Mouse (Mus musculus) v-Abl transformed pro-B cells (cell line): ENCODE data around the gene Gpr65.
"Not testable (repeated sequence)": the region's sequence is repeated elsewhere in the genome, so short reads cannot be mapped to it uniquely, and the experiment has no call there.

Source experiments
- in situ Hi-C, 2 experiments: fragments of 400-800 bp; cut with MboI; formaldehyde crosslinking; loops; one replicate each; pipeline ENCODE4 v1.15.1; 2025; ENCODE audit not compliant: unreplicated experiment in 2 of 2

Gpr65 gene

GRCm38 (mm10) chr12:98268441-98269369 is at the start of gene Gpr65:
TSS of gene Gpr65 (plus strand) at chr12:98268635.
- in situ Hi-C loops: no loop called here

DNA sequence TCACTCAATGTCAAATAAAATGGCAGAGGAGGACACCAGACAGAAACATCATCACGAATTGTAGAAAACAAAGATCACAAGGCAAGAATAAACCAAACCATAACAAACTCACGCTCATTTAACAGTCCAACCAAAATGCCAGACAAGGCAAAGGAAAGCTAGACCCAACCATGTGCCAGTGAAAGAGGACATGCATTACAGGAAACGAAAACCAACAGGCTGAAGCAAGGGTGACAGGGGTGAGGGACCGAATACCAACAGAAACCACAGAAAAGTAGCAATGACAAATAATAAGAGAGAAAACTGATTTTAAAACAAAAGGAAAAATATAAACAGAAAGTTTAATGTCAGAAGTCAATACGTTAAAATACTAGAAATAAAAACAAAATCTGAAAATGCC is 45.1 kb upstream of the Gpr65 start:
- in situ Hi-C loops: no loop called here

GRCm38 (mm10) chr12:98227037-98227436 is 41.4 kb upstream of the Gpr65 start:
- in situ Hi-C loops: no loop called here

- in situ Hi-C loops: not testable (repeated sequence)
These were observed 30.0 kb upstream of the Gpr65 start for GRCm38 (mm10) chr12:98238478-98238877.

GRCm38 (mm10) chr12:98244161-98244560 is 24.3 kb upstream of the Gpr65 start:
- in situ Hi-C loops: no loop called here

DNA sequence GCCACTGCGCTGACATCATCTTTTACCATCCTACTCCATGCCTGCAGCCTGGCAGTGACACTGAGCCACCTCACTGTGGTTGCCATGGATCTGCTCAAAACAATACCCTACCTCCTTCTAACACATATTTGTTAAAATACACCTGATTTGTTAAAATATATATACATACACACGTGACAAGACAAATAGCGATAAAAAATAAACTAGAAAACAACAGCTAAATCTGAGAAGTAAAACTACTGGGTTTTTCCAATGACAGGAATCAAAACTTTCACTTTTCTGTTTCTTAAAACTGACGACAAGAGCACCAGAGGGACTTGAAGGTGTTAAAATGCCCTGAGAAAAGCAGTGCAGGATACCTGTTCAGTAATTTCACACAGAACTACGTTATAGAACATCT is 23.6 kb upstream of the Gpr65 start:
- in situ Hi-C loops: no loop called here

GRCm38 (mm10) chr12:98246835-98247234 is 21.6 kb upstream of the Gpr65 start:
- in situ Hi-C loops: no loop called here

DNA sequence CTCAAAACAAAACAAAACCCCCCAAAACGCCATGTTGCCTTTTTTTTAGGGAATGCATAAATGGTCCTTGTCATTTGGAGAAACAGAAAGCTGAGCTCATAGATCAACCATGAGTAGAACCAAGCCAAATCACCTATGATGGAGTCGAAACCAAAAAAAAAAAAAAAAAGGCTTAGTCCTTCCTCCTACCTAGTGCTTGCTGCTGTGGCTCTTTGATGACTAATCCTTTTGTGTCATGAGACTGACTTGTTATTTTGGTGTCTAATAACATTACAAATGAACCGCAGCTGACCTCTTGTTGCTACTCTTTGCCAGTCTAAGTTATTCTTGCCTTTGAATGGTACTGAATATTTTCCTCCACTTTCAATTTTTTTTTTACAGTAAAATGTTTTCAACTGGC is 18.8 kb upstream of the Gpr65 start:
- in situ Hi-C loops: no loop called here

DNA sequence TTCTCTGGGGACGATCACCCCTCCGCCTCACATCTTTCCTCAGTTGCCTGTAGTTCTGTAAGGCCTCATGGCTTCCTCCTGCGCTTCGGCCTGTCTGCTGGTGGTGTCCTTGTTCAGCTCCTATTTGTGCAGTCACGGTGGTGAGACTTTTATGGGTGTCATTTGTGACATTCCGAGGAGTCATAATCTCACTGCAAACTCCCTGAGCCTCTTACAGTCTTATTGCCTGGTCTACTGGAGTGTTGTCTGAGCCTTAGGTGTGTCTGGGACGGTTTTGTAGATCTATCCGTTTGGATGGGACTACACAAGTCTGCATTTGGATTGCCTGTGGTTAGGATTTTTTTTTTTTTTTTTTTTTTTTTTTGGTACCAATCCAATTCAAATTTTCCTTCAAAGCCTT is 18.1 kb upstream of the Gpr65 start:
- in situ Hi-C loops: no loop called here

DNA sequence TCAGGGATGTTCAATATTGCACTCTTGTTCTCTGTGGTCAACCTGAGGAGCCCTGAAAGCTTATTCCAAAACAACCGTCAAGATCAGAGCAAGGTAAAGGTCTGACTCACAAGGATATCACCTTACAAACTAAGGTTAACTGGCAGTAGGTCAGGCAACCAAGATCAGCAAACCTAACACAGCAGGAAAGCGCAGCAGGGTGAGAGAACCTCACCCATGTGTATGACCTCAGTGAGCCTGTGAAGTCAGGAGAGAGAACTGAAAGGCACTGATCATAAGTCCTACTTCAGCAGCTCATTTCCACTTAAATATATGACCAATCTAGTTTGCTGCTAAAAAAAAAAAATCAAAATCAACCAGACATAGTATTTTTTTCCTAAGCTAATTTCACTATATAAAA is 16.0 kb upstream of the Gpr65 start:
- in situ Hi-C loops: no loop called here

DNA sequence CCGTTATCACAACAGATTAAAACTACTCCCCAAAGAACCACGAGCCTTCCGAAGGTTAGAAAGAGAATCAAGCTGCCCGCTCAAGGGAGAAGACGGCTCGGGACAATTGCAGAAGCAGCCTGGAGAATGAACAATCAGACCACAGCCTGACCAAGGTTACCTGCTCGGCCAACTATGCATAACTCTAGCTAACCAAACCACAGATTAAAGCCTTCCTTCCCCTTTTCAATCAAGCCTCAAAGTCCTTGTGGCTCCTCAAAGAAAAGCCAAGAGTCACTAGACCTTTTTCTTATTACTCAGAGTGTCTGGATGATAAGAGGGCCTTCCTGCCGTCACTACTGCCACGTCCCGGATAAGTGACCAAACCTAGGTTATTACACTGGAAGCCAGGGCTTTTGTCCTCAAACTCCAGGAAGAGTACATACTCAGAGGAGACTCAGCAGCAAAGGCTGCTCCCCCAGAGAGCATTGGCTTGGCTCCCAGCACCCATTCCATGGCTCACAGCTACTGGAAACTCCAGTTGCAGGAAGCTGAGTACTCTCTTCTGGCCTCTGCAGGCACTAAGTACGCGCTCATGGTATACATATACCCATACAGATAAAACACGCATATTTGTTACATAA is 13.0 kb upstream of the Gpr65 start:
- in situ Hi-C loops: no loop called here

DNA sequence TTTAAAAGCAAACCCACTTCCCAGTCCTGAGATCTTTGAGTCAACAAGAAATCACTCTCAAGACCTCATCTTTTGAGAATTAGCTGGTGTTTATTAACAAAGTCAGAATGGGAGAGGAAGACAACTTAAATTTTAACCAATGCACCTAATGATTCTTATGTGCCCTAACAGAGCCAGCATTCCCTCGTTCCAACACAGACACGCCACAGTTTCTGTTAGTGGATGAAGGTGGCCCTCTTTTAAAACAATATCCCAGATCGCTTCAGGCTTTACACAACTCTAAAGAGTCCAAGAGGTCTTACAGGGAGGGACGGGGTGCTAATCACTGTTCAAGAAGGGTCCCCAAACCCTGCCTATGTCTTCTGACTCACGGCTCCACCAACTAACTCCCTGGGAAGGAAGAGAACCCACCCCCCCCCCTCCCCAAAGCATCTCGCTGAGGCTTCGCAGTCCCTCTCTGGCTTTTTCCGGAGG is 10.0 kb upstream of the Gpr65 start:
- in situ Hi-C loops: no loop called here

DNA sequence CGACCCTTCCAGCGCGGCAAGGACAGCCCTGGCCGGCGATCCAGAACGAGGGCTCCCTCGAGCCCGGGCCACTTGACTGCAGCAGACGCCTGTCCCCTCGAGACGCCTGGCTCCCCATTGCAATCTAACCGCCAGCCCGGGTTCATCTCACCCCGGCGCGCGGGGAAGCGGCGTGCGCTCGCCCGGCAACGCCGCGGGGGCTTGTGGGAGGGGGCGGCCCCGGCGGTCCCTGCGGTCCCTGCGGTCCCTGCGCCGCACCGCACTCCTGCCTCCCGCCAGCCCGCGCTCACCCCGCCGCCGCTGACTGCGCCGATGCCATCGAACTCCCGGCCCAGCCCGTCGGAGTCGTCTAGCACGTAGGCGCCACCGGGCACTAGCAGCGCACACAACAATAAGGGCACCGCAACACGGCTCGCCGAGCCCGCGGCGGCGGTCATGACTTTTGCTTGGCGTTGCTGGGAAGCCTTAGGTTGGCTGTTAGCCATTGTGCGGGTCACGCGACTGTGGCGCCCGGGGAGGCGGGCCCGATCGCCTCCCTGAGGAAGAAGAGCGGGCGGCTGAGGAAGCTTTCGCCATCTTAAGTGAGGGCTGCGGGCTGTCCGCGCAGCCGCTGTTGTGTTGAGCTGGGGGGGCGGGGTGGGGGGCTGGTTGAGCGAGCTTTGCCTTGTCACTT is 9.5 kb upstream of the Gpr65 start, which contains the start of gene Galc:
TSS of gene Galc (minus strand) at position 615 of the 673 bp plus-strand sequence.
- in situ Hi-C loops: no loop called here

DNA sequence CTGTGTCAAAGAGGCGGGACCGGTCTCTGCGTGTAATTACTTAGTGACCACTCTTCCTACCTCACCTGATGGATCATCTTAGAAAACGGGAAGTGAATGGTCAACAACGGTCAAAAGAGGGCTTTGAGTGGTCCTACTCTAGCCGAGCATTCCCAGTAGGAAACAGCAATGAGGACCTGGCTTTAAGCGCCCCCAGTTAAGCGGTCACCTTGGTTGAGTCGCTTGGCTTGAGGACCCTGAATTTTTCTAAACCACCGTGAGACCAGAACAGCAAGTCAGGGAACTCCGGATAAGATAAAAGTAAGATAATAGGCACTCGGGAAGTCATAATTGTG is 8.9 kb upstream of the Gpr65 start:
- in situ Hi-C loops: no loop called here

DNA sequence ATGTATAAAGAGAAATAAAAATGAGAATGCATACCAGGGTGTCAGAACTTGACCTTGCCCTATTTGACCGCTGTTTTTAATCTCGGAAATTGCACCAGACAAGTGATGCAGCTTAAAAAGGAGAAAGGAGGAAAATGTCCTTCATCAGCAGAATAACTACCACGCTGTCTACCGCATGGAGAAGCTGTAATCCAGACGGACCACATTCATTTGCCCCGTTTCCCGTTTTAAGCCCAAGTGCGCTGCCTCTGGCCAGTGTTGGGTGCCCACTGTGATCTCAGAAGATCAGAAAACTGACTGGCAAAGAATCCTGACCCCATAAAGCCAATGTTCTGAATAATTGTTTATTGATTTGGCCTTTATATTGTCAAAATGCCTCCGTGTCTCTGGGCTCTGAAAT is 2.7 kb upstream of the Gpr65 start:
- in situ Hi-C loops: no loop called here

DNA sequence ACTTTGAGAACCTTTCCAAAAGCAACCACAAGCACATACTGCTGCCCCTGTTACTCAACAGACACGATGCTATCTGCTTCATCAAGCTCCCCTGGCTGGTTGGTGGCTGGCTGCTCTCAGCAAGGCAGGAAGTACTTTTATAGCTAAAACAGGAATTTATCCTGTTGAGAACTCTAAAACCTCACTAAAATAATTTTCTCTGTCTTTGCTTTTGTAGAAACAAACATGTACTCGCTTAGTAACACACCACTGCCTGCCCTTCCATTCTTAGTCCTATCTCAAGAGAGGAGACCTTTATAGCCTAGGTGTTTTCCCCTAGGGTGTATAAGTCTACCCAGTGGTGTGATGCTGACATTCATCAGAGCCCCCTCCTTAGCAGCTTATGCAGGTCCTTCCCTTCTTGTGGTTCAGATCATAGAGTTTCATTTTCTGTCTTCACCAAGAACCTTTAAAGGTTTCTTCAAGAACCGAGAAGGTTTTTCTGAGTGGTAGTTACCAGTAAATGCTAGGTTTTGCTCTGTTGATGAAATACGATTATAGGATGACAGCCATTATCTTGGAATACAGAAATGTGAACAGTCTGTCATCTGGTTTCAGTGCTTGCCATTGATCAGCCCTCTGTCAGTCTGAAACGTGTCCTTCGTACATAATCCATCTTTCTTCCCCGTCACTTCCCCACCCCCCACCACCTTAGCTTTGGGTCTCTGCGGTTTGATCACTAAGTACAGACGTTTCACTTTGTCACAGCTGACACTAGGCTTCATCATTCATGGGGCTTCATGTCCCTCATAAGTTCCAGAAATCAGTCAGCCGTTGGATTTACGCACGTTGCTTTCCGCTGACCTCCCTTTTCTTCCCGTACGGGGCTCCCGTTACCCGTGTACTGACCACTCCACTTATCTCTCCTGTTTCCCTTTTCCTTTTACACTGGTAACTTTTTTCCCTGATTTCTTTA is 1.6 kb downstream of the Gpr65 start:
- in situ Hi-C loops: loop anchor here in 1 of 2 experiments (10.0 kb wide), 2 partner anchors 185 to 315 kb away; no protein-coding TSS in a partner anchor

DNA sequence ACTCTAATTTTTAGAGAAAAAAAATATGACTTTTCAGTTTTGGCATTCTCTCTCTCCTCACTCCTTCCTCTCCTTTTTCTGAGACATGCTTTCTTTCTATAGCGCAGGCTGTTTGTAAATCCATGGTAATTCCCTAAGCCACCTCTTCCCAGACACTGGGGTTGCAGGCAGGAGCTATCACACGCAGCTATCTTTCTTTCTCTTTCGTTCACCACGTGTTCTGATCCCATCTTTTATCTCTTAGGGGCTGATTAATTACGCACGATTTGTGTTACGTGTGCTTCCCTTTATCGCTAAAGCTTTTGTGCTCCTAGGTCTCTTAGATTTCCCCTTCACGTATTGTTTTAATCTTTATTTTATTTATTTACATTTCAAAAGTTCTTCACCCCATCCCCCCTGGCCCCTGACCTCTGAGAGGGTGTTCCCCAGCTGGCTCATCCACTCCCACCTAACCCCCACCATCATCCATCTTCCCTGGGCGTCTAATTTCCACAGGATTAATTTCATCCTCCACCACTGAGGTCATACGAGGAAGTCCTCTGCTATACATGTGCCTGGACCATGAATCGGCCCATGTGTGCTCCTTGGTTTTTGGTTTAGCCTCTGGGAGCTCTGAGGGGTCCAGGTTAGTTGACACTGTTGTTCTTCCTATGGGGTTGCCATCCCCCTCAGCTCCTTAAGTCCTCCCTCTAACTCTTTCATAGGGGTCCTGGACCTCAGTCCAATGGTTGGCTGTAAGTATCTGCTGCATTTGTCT is 2.6 kb downstream of the Gpr65 start:
- in situ Hi-C loops: loop anchor here in 1 of 2 experiments (10.0 kb wide), 2 partner anchors 184 to 314 kb away; no protein-coding TSS in a partner anchor

DNA sequence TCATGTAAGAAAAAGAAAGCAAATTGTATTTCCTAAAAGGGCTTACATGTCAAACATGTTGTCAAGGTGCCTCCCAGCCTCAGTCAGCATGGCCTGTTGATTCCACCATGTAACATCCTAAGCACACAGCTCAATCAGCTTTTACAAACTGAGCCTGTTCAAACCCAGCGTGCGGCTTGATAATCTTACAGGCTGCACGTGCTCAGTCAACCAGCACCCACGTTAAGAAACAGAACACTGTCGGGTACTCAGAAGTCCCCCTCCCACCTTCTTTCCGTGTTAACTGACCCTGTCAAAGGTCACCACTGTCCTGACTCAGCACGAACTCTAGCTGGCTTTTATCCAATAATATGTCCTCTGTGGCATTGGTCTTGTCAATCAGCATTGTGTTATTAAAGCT is 4.0 kb downstream of the Gpr65 start:
- in situ Hi-C loops: loop anchor here in 1 of 2 experiments (10.0 kb wide), 2 partner anchors 182 to 312 kb away; no protein-coding TSS in a partner anchor

GRCm38 (mm10) chr12:98280530-98280929 is 12.1 kb downstream of the Gpr65 start:
- in situ Hi-C loops: loop anchor here (10.0 kb wide), 1 partner anchor 604 kb away; no protein-coding TSS in a partner anchor
